Mouse (Mus musculus) retina, postnatal 1 day (tissue): ENCODE data around the gene Dpm3.
"Not testable (repeated sequence)": the region's sequence is repeated elsewhere in the genome, so short reads cannot be mapped to it uniquely, and the experiment has no call there.

Experiments used
- DNase-seq: peaks from one replicate; pipeline ENCODE4 v3.0.0-alpha.2; 2012

Dpm3 gene

DNA sequence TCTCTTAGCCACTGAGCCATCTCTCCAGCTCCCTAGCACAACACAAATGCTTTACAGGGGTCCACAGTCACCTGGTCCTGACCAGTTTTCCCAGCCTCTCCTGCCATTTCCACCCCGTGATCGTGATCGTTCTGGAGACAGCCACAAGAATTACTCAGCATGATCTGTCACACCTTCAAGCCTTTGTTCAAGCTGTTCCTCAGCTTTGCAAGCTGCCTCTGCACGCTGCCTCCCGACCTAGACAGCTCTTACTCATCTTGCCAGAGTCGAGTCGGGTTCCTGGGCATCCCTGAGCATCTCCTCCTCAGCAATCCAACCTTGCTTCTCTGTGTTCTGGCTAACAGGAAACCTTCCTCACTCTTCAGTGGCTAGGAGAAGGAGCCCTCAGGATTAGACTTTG is at the start of gene Dpm3:
TSS of gene Dpm3 (plus strand) at position 283 of the 400 bp plus-strand sequence.
- DNase-seq, result no peak

DNA sequence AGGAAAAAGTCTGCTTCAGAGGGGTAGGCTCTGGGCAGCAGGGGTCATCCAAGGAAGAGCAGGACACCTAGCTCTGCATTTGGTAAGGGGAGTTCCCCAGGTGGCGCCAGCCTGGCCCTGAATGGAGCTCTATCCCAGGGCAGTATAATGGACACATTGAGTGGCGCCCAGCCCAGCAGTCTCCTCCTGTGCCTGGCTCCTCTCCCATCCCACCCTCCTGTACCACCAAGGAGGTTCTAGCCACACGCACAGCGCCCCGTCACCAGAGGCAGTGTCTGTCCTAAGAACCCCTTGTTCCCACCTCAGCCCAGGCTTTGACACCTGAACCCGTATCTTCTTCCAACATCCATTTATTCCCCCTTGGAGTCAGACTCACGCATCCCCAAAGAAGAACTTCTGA is 49.4 kb upstream of the Dpm3 start:
- DNase-seq, result no peak

DNA sequence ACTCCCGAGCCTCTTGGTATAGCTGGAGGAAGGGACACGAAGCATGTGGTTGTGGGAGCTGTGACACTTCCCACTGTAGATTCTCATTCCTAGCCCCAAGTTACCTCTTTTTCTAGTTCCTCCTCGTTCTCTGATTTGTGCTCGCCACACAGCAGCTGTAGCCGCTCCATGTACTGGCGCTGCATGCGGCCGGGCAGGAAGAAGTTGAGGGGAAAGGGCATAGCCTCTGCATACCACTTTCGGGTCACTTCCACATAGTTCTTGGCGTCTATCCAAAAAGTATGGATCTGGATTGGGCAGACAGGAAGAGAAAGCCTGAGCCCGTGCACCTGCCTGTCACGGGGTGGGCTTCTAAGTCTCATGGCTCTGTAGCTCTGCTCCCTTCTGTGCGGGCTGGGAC is 49.0 kb upstream of the Dpm3 start:
- no peak for DNase-seq

DNA sequence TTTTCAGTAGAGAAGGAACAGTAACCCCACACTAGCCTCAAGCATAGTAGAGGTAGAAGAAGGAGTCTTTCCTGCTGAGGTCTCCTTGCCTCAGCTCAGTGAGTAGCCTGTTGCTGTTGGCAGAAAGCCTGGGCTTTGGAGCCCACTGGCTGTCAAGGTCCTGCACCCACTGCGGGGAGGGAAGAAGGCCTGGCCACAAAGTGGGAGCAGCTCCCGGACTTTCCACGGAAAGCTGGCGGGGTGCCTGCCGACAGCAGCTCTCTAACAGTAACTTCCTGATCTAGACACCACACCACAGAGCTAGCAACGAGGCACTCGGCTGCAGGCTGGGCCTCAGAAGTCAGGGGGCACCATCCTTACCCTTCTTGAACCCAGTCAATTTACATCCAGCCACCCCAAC is 48.4 kb upstream of the Dpm3 start:
- no peak for DNase-seq

DNA sequence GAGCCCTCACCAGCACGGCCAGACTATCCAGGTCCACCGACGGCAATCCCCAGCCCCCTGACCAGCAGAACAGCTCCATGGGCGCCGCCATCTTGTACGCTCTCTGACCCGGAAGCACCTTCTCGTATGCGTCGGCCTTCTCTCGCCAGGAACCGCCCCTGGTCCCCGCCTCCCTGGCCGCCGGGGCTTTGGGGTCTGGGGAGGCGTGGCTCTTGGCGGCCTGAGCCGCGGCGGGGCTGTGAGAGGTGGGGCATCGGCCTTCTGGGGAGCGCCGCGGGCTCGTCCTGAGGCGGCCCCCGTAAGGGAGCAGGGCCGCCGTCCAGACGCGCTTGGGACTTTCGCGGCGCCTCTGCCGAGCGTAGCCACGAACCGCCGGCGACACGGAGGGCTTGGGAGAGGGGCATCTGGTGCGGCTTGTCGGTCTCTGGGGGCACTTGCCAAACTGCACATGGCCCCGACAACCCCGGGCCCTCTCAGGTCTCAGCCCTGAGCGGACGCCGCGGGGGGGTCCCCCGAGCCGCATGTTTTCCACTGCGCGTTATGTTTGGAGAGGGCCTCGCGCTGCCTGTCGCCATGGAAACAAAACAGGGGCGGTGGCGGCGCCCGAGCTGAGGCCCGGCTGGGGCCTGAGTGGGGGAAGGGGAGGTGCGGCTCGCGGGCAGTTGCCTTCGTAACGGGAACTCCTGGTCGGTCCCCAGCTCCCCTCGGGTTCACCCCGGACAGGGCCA is 45.2 kb upstream of the Dpm3 start:
- peak; percentile 97 for DNase-seq

DNA sequence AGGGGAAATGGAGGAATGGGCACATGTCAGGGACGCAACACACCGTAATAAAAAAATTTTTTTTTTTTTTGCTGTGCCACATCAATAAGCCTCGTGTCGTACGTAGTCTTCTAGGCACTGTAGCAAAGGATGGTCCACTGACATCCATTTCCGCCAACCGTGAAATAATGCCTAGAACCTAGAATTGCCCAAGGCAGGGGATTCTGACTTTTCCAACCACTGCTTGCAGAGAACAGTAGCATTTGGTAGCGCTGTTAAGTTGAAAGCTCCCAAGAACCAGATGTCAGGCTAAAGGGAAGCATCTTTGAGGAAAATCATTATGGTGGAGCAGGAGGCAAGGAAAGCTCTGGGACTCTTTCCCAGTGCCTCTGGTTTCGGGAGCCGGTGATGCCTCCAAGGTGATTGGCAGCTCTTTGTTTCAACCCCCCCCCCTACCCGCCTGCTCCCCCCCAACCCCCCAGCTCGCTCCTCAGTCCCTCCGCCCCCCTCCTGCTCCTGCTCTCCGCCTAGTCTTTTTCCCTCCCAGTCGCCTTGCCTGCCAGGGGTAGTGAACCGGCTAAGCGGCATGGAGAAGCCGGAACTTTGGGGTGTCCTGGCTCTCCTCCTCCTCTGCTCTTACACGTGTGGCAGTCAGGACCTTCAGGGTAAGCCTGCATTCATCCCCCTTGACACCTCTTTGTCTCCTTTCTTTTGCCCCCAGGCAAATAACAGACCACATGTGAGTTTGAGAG is 44.3 kb upstream of the Dpm3 start, which contains the start of gene Thbs3:
TSS of gene Thbs3 (plus strand) at position 500 of the 731 bp plus-strand sequence.
- DNase-seq, result peak; percentile 68

DNA sequence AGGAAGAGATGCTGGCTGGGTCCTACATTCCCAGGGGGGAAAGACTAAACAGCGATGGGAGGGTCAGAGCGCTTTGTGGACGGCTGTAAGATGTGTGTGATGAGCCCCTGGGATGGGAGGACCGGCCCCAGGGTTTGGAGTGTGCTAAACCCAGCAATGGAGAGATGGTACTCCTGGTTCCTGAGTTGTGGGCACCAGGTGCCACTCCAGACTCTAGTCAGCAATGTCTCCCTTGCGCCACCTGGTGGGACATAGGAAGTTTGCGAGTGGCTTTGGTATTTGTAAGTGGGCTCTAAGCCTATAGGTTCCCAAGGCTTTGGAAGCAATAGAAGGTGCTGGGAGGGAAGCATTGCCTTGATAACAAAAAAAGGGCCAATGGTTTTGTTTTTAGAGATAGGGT is 43.3 kb upstream of the Dpm3 start:
- DNase-seq, result peak; percentile 93

DNA sequence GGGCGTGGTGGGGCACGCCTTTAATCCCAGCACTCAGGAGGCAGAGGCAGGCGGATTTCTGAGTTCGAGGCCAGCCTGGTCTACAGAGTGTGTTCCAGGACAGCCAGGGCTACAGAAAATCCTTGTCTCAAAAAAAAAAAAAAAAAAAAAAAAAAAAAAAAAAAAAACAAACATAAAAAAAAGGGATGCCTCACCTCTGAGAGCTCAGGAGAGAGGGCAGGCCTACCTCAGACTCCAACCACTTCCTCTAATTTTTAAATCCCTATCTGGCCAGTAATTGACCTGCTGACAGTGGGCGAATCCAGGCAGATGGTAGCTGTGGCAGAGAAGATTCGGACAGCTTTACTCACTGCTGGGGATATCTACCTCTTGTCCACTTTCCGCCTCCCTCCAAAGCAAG is 42.8 kb upstream of the Dpm3 start:
- DNase-seq, result not testable (repeated sequence)

DNA sequence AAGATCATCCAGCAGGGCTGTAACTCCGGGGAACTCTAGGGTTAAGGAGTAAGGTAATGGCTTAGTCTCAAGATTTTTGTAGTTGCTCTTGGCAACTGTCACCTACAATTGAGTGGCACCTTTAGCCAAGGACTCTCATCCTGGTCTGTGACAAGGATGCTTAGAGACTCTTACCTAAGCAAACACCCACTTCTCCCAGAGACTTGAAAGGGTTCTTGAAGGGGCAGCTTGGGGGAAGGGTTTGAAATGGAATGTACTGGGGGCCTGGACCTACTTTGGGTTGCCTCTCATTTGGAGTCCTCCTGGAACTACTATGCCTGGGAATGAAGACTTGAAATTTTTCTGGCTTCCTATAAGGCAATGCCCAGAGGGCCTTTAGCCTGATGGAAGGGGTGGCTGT is 40.9 kb upstream of the Dpm3 start:
- DNase-seq, result no peak

DNA sequence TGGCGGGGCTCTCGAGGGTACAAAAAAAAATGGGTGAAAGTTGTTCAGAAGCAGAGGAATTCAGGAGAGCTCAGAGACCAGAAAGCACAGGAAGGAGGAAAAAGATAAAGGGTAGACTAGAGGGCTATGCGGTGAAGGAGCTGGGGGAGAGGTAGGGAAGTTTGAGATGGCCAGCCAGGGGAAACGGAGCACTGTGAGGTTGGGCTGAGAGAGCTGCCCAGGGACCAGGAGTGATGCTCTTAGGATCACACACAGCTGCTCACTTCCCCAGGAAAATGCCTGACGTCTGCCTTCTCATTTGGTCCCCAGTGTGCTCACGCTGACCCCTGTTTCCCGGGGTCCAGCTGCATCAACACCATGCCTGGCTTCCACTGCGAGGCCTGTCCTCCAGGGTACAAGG is 39.6 kb upstream of the Dpm3 start:
- DNase-seq, result no peak

DNA sequence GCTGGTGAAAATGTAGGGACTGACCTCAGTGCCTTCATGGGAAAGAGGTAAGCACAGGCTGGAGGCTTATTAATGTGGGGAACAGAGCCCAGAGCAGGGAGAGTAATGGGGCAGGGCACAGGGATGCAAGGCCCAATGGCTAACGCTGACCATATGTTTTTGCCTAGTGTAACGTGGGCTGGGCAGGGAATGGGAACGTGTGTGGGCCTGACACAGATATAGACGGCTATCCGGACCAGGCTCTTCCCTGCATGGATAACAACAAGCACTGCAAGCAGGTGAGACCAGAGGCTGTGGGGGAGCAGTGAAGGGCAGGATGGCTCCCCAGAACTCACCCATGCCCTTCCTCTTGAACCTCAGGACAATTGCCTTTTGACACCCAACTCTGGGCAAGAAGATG is 38.0 kb upstream of the Dpm3 start:
- DNase-seq, result no peak

DNA sequence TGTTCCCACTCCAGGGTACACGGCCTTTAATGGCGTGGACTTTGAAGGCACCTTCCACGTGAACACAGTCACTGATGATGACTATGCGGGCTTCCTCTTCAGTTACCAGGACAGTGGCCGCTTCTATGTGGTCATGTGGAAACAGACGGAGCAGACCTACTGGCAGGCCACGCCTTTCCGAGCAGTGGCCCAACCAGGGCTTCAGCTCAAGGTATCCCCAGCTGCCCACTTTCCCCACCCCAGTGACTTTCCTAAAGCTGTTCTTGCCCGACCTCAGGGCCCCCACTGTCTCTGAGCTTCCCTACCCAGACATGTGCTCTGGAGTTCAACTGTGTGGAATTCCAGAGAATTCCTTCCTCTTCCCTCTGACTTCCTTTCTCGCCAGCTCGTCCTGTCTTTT is 34.4 kb upstream of the Dpm3 start:
- DNase-seq, result no peak

DNA sequence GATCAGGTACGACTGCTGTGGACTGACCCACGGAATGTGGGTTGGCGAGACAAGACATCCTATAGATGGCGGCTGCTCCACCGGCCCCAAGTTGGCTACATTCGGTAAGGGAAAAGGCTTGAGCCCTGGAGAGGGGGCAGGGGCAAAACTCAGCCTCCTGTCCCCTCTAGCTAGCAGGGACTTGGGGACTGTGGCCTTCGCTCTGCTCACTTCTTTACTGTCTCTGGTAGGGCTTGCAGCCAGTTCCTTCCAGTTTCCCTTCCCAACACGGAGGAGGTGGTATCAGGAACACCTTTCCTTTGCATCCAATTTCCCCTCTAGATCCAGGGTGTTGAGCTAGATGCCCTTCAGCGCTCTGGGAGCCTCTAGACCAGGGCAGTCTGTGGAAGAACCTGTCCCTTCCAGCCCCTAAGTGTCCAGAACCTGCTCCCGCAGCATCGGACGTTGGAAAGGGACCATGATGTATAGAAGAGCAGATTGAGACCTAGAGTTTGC is 33.8 kb upstream of the Dpm3 start:
- no peak for DNase-seq

DNA sequence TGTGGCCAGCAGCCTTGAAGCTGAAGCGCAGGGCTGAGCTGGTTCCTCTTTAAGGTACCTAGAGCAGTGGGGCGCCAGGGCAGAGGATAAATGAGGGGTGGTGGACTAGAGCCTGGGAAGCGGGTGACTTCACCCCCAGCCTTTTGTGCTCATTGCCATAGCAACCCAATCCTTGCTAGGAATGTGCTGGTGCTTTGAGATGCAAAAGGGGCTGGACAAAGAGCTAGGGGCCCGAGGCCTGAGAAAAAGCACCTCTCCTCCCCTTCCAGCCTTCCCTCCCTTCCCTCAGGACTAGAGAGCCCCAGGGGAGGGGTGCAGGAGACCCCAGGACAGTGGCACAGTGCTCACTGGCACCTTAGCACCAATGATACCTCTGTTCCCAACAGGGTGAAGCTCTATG is 33.2 kb upstream of the Dpm3 start:
- DNase-seq, result peak; percentile 72

DNA sequence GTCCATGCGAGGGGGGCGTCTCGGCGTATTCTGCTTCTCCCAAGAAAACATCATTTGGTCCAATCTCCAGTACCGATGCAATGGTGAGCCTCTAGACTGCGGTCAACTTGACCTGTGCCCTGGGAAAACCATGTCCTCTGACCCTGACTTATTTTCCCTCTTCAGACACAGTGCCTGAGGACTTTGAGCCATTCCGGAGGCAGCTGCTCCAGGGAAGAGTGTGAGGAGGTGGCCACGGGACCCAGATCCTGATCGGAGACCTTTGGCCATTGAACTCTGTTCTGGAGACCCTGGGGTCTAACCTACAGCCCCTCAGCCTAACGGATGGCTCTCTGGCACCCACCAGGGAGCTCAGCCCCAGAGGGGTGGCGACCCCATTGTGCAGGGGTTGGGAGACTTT is 32.8 kb upstream of the Dpm3 start:
- DNase-seq, result no peak

DNA sequence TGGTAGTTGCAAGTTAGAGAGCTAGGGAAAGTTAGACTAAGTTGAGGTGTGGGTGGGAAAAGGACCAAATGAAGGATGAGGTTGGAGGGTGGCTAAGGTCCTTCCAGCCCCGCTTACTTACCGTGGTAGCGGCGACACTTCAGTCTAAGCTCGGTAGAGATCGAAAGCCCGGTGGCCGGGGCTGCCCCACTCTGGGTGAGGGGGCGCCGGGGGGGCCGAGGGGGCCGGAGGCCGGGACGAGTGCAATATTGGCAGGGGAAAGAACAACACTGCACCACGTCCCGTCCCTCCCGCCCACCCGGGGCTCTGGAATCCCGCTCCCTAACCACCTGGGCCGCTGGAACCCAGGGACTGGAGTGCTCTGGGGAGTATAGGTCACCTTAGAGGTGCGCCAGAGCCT is 32.3 kb upstream of the Dpm3 start, which contains the start of gene Mtx1:
TSS of gene Mtx1 (minus strand) at position 189 of the 400 bp plus-strand sequence.
- no peak for DNase-seq

DNA sequence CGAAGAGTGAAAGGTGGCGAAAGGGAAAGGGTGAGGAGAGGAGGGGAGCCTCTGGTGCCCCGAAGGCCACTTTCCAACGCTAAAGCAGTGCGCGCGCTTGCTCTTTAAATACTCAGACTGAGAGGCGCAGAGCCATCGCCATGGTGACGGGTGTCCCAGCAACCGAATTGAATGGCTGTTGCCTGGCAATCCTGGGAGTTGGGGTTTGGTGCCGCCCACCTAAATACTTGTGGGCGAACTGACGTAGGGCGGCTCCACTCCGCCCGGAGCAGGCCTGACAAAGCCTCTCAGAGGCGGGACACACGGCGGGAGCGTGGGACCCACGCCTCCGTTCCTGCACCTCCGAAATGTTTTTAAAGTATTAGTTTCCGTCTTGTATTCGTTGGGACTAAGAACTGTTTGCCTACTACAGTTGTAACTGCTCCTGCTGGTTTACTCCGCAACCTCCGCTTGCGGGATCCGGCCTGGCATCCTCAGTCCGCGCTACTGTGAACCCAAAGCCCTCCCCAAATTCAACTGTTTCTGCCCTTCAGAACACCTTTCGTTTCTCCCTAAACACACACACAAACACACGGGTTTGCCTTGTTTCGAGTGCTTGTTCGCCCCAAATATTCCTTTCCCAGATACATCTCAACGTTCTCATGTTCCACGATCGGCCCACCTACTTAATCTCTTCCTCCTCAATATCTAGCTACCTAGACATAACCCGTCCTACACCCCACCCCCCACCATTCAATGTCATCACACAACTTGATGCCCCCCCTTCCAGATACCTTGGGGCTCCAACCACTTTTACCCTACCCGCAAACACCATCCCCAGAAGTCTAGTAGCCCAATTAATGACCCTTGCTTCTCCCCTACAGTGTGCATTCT is 31.6 kb upstream of the Dpm3 start:
- peak; percentile 97 for DNase-seq

DNA sequence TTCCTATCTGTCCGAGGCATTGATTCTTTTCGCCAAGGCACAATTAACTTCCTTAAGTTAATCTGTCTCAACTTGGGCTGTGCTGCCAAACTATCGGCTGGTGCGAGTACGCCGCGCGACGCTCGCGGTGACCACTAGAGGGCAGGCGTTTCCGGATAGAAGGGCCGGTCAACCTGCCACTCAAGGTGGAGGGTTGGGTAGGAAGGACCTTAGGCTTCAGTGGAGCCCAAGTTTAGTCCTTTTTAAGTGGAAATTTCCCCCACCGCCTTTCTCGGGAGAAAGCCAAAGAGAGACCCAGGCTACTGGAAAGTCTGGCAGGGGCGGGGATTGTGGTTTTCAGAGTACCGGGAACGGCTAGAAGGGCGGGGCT is 31.0 kb upstream of the Dpm3 start:
- peak; percentile 87 for DNase-seq

DNA sequence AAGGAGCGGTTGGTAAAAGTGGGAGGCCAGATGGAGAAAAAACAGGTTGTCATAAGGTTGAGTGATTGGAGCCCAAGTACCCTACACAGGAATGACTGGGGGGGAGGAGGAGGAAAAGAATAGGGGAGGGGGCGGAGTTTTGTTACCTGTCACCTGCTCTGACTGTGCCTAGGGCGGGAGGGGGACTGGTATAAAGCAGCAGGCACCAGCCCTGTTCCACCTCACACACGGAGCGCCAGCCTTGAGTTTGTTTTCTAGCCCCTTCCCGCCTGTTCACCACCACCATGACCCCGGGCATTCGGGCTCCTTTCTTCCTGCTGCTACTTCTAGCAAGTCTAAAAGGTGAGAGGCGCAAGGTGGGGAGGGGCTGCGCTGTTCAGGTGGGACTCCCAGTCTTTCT is 30.3 kb upstream of the Dpm3 start, which contains the start of gene Muc1:
TSS of gene Muc1 (plus strand) at position 222 of the 400 bp plus-strand sequence.
- no peak for DNase-seq

DNA sequence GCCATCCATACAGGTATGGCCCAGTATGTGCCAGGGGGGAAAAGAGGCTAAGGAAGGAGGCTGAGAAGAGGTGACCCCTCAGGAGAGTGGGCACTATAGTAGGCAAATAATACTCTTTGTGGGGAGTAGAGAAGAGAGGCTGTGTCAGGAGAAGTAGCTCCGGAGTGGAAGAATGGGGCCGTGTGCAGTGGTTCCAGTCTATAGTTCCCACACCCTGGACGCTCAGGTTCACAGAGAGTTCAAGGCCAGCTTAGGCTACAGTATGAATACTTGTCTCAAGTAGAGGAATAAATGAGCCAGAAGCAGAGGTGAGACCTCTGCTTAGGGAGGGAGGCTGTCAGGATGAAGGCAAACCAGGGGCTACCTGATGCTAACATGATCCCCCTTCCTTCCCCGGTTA is 29.9 kb upstream of the Dpm3 start:
- DNase-seq, result no peak

DNA sequence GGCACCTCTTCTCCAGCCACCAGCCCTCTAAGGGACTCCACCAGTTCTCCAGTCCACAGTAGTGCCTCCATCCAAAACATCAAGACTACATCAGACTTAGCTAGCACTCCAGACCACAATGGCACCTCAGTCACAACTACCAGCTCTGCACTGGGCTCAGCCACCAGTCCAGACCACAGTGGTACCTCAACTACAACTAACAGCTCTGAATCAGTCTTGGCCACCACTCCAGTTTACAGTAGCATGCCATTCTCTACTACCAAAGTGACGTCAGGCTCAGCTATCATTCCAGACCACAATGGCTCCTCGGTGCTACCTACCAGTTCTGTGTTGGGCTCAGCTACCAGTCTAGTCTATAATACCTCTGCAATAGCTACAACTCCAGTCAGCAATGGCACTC is 28.6 kb upstream of the Dpm3 start:
- no peak for DNase-seq

DNA sequence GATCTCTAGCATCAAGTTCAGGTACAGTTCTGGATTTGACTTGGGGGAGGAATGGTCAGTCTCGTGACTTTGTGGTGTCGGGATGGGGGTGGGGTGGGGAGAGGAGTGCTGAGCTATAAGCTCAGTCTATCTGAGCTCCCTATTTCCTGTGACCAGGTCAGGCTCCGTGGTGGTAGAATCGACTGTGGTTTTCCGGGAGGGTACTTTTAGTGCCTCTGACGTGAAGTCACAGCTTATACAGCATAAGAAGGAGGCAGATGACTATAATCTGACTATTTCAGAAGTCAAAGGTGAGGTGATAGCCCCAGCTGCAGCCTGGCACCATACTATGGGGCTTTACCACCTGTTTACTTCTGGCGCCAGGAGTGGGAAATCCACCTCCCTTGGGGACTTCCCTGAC is 27.8 kb upstream of the Dpm3 start:
- DNase-seq, result no peak

DNA sequence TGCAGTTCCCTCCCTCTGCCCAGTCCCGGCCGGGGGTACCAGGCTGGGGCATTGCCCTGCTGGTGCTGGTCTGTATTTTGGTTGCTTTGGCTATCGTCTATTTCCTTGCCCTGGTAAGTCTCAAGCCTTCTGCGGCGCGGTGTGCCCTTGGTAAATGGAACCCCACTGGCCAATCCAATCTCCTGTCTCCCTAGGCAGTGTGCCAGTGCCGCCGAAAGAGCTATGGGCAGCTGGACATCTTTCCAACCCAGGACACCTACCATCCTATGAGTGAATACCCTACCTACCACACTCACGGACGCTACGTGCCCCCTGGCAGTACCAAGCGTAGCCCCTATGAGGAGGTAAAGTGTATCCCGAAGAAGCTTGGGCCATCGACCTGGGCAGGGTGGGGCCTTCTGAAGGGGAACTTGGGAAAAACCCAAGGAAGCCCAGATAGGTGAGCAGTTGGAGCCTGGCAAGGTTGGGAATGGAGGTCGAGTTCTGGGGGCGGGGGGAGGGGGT is 27.3 kb upstream of the Dpm3 start:
- no peak for DNase-seq
